Mouse (Mus musculus) thymus, adult 2 months (tissue): ENCODE results near the gene Txnrd3. TPM values are rescaled to one million over a fixed set of nuclear protein-coding genes. Genes with fewer than 3 reads are reported as not detected.
A peak's percentile ranks its signal among the peaks of the same experiment; 100 is the strongest.

Source experiments
- DNase-seq: peaks from one replicate; pipeline ENCODE4 v3.0.0; 2021
- H3K27ac ChIP-seq: fragments of 200-500 bp; 2 replicates; pipeline ENCODE4 v1.5.1; 2012; ENCODE audit warnings: low read length, control low read depth; ENCODE audit not compliant: control insufficient read depth, insufficient read depth
- H3K27me3 ChIP-seq: fragments of 200-500 bp; 2 replicates; pipeline ENCODE4 v1.6.1; 2012; ENCODE audit warnings: mild to moderate bottlenecking, low read length, moderate library complexity, mixed read lengths; ENCODE audit not compliant: control insufficient read depth, insufficient read depth
- H3K36me3 ChIP-seq: fragments of 200-500 bp; 2 replicates; pipeline ENCODE4 v1.6.1; 2012; ENCODE audit warnings: mild to moderate bottlenecking, low read length, moderate library complexity; ENCODE audit not compliant: control insufficient read depth, insufficient read depth
- H3K4me1 ChIP-seq: fragments of 200-500 bp; replicated peaks from 2 replicates; pipeline ENCODE4 v1.6.1; 2012; ENCODE audit warnings: low read length; ENCODE audit not compliant: control insufficient read depth, insufficient read depth
- H3K4me3 ChIP-seq: fragments of 200-500 bp; 2 replicates; pipeline ENCODE4 v1.5.1; 2012; ENCODE audit warnings: mild to moderate bottlenecking, low read length, control low read depth, moderate library complexity; ENCODE audit not compliant: control insufficient read depth, insufficient read depth
- CTCF ChIP-seq: fragments of 200-500 bp; IDR thresholded peaks from 2 replicates; pipeline ENCODE4 v1.5.1; 2012; ENCODE audit warnings: mild to moderate bottlenecking, control low read depth, low read length, moderate library complexity, borderline replicate concordance; ENCODE audit not compliant: control insufficient read depth, poor library complexity, insufficient read depth; ENCODE audit errors: extremely low read depth
- POLR2A ChIP-seq: fragments of 200-500 bp; IDR thresholded peaks from 2 replicates; pipeline ENCODE4 v1.6.1; 2012; ENCODE audit warnings: mild to moderate bottlenecking, low read length, control low read depth, moderate library complexity; ENCODE audit not compliant: control insufficient read depth, poor library complexity, insufficient read depth; ENCODE audit errors: extremely low read depth
- WGBS: fragments of 180-500 bp; shearing (Covaris S2); methylation state at CpG from one replicate; pipeline ENCODE4 v1.1.7; 2018; 5-methylcytosine and 5-hydroxymethylcytosine counted together
- polyA plus RNA-seq: library from polyadenylated mRNA; depleted of rRNA; stranded (reverse); fragments of >200 nt; gene quantifications from 2 replicates; pipeline ENCODE4 v1.2.3, GENCODE M21; 2012

Gene Txnrd3
- polyA plus RNA-seq, 1 experiment = 10.2 TPM

- Histone ChIP-seq H3K4me3 (no peak overlapping the region), H3K4me1 (no peaks in the 10 kb centered on the region), H3K27ac (no peak overlapping the region), H3K36me3 (no peaks in the 10 kb centered on the region), H3K27me3 (no peaks in the 10 kb centered on the region)
- DNase-seq = no peak
- no peak for TF ChIP-seq POLR2A
These were observed 8.0 kb downstream of the Txnrd3 start for GRCm38 (mm10) chr6:89651770-89652169.

- TF ChIP-seq POLR2A (no peak), CTCF (no peak)
- WGBS = 98% methylated on average over 3 of the region's 3 CpGs
- no peaks in the 10 kb centered on the region for H3K36me3 ChIP-seq
- no peaks in the 10 kb centered on the region for H3K4me1 ChIP-seq
- H3K27me3 ChIP-seq = no peaks in the 10 kb centered on the region
- DNase-seq = no peak
- no peak overlapping the region for H3K4me3 ChIP-seq
- H3K27ac ChIP-seq = no peak overlapping the region
These were observed 11.2 kb downstream of the Txnrd3 start for GRCm38 (mm10) chr6:89655011-89655410.

GRCm38 (mm10) chr6:89658342-89658741 lies 14.6 kb downstream of the Txnrd3 start:
- TF ChIP-seq POLR2A = no peak
- TF ChIP-seq CTCF = no peak
- no peak overlapping the region for H3K27ac ChIP-seq
- no peaks in the 10 kb centered on the region for H3K4me1 ChIP-seq
- no peak for DNase-seq
- H3K27me3 ChIP-seq = no peaks in the 10 kb centered on the region
- H3K4me3 ChIP-seq = no peak overlapping the region
- WGBS = 90% methylated on average over 3 of the region's 3 CpGs
- H3K36me3 ChIP-seq = no peaks in the 10 kb centered on the region

GRCm38 (mm10) chr6:89658931-89659330 lies 15.1 kb downstream of the Txnrd3 start:
- no peak for DNase-seq
- no peaks in the 10 kb centered on the region for H3K27me3 ChIP-seq
- 95% methylated on average over 6 of the region's 6 CpGs for WGBS
- TF ChIP-seq CTCF = no peak
- TF ChIP-seq POLR2A = no peak
- H3K4me1 ChIP-seq = no peaks in the 10 kb centered on the region
- no peak overlapping the region for H3K4me3 ChIP-seq
- H3K27ac ChIP-seq = no peak overlapping the region
- no peaks in the 10 kb centered on the region for H3K36me3 ChIP-seq

GRCm38 (mm10) chr6:89659692-89660423 lies 16.1 kb downstream of the Txnrd3 start:
- no peak overlapping the region for H3K27ac ChIP-seq
- no peaks in the 10 kb centered on the region for H3K36me3 ChIP-seq
- TF ChIP-seq CTCF (0 out of 2 replicates have a peak, but pooled peaks have one; percentile 18), POLR2A (no peak)
- WGBS = 55% methylated on average over 7 of the region's 7 CpGs
- DNase-seq = no peak
- no peak overlapping the region for H3K4me3 ChIP-seq
- no peaks in the 10 kb centered on the region for H3K27me3 ChIP-seq
- H3K4me1 ChIP-seq = no peaks in the 10 kb centered on the region

GRCm38 (mm10) chr6:89660490-89660889 lies 16.7 kb downstream of the Txnrd3 start:
- no peaks in the 10 kb centered on the region for H3K4me1 ChIP-seq
- H3K27ac ChIP-seq = no peak overlapping the region
- H3K36me3 ChIP-seq = no peaks in the 10 kb centered on the region
- 81% methylated on average over 1 of the region's 1 CpGs for WGBS
- DNase-seq = no peak
- TF ChIP-seq CTCF (no peak), POLR2A (no peak)
- H3K27me3 ChIP-seq = no peaks in the 10 kb centered on the region
- H3K4me3 ChIP-seq = no peak overlapping the region

- Histone ChIP-seq H3K27me3 (no peaks in the 10 kb centered on the region), H3K27ac (no peak overlapping the region), H3K36me3 (no peaks in the 10 kb centered on the region), H3K4me1 (no peaks in the 10 kb centered on the region), H3K4me3 (no peak overlapping the region)
- DNase-seq = no peak
- TF ChIP-seq POLR2A (no peak), CTCF (no peak)
- WGBS = 94% methylated on average over 3 of the region's 3 CpGs
These were observed 18.7 kb downstream of the Txnrd3 start for GRCm38 (mm10) chr6:89662521-89662920.
